Mouse (Mus musculus): ENCODE measurements around the gene Gm16223. TPM values are rescaled to one million over a fixed set of nuclear protein-coding genes. Genes with fewer than 3 reads are reported as not detected.

Gene Gm16223
- polyA plus RNA-seq, 1 experiment from 2014 or later, result not detected

GRCm38 (mm10) chr5:42116586-42117346, 49.0 kb downstream of the Gm16223 start:
- no peak overlapping the region for H3K4me3 ChIP-seq (ENCODE audit: low read depth, low read length)
- no peaks in the 10 kb centered on the region for H3K27me3 ChIP-seq (ENCODE audit: control insufficient read depth, insufficient read depth, low read depth, low read length)
- no peak overlapping the region for H3K27ac ChIP-seq (ENCODE audit: low read length)
- H3K4me1 ChIP-seq (ENCODE audit: control insufficient read depth, insufficient read depth, low read length), result no peaks in the 10 kb centered on the region
- no peak overlapping the region for H3K9ac ChIP-seq (ENCODE audit: low read depth, low read length)
- H3K4me2 ChIP-seq (ENCODE audit: low read length), result no peak overlapping the region
- ATAC-seq, result no peak
- H3K36me3 ChIP-seq (ENCODE audit: control insufficient read depth, insufficient read depth, low read length), result no peaks in the 10 kb centered on the region
- WGBS, result 84% methylated on average over 5 of the region's 5 CpGs
- H3K9me3 ChIP-seq (replicated peaks; ENCODE audit: control insufficient read depth, low read length, poor library complexity, severe bottlenecking), result no peaks in the 10 kb centered on the region

DNA sequence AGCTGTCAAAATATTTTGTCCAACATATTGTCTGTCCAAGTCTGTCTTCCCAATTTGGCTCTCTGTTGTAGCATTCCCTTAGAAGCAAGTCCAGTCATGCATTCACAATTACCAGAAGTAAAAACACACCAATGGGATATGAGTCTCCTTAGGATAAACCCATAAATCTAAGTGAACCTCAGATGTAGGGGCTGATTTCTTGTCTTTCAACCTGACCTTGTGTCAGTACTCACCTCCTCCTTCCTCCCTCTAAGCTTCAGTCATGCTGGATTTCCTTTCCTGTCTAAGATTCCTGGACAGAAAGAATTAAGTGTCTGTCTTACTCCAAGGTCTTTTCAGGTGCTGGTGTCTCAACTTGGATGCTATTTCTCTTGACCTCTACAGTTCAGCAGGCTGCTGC, 57.8 kb downstream of the Gm16223 start:
- Histone ChIP-seq H3K27me3 (ENCODE audit: control insufficient read depth, insufficient read depth, low read depth, low read length) (no peaks in the 10 kb centered on the region), H3K9me3 (replicated peaks; ENCODE audit: control insufficient read depth, low read length, poor library complexity, severe bottlenecking) (no peaks in the 10 kb centered on the region), H3K4me1 (ENCODE audit: control insufficient read depth, insufficient read depth, low read length) (no peaks in the 10 kb centered on the region), H3K4me3 (ENCODE audit: low read depth, low read length) (no peak overlapping the region), H3K36me3 (ENCODE audit: control insufficient read depth, insufficient read depth, low read length) (no peaks in the 10 kb centered on the region), H3K27ac (ENCODE audit: low read length) (no peak overlapping the region), H3K9ac (ENCODE audit: low read depth, low read length) (no peak overlapping the region), H3K4me2 (ENCODE audit: low read length) (no peak overlapping the region)
- ATAC-seq, result no peak

DNA sequence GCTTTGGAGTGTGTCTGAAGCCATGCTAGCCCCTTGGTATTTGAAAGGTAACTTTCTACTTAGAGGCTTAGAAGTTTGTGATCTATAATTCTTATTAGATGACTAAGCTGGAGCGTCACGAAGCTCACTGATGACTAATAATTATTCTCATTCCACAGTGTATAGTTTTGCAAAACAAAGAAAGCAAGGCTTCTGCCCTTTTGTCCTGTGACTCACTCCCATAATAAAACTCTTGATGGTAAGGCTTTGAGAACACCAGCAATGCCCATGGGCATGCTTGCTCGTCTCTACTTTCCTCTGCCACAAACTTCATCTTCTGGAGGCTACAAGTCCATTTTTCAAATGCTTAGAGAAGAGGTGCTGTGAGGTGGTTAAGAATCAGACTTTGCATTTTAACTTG, 87.9 kb downstream of the Gm16223 start:
- no peak overlapping the region for H3K9ac ChIP-seq (ENCODE audit: low read depth, low read length)
- no peak overlapping the region for H3K4me2 ChIP-seq (ENCODE audit: low read length)
- 73% methylated on average over 3 of the region's 3 CpGs for WGBS
- H3K27ac ChIP-seq (ENCODE audit: low read length), result no peak overlapping the region
- no peaks in the 10 kb centered on the region for H3K36me3 ChIP-seq (ENCODE audit: control insufficient read depth, insufficient read depth, low read length)
- H3K9me3 ChIP-seq (replicated peaks; ENCODE audit: control insufficient read depth, low read length, poor library complexity, severe bottlenecking), result no peaks in the 10 kb centered on the region
- ATAC-seq, result no peak
- H3K4me1 ChIP-seq (ENCODE audit: control insufficient read depth, insufficient read depth, low read length), result no peaks in the 10 kb centered on the region; the same call in 1 of the 2 replicates
- H3K27me3 ChIP-seq (ENCODE audit: control insufficient read depth, insufficient read depth, low read depth, low read length), result no peaks in the 10 kb centered on the region
- H3K4me3 ChIP-seq (ENCODE audit: low read depth, low read length), result no peak overlapping the region

DNA sequence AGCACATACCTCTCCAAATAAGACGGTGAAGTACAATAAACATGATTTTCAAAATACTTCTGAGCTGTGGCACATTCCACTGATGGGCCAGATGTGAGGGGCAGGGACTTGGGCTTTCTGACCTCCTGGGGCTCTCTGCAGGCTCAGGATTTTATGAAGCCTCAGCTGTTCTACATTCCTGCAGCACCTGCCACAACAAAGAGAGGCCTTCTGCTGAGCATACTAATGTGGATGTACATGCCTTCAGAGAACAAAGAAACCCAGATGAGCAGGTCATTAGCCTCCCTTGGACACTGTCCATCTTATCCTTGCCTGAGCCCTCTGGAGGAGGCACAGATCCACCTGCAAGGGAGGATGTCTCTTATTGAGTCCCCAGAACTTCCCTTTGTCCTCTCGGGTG, 97.0 kb downstream of the Gm16223 start:
- no peaks in the 10 kb centered on the region for H3K9me3 ChIP-seq (replicated peaks; ENCODE audit: control insufficient read depth, low read length, poor library complexity, severe bottlenecking)
- no peaks in the 10 kb centered on the region for H3K27me3 ChIP-seq (ENCODE audit: control insufficient read depth, insufficient read depth, low read depth, low read length)
- H3K4me1 ChIP-seq (ENCODE audit: control insufficient read depth, insufficient read depth, low read length), result no peaks in the 10 kb centered on the region
- H3K4me3 ChIP-seq (ENCODE audit: low read depth, low read length), result no peak overlapping the region
- H3K36me3 ChIP-seq (ENCODE audit: control insufficient read depth, insufficient read depth, low read length), result no peaks in the 10 kb centered on the region
- no peak overlapping the region for H3K27ac ChIP-seq (ENCODE audit: low read length)
- ATAC-seq, result no peak
- H3K9ac ChIP-seq (ENCODE audit: low read depth, low read length), result no peak overlapping the region
- 64% methylated on average over 2 of the region's 2 CpGs for WGBS
- no peak overlapping the region for H3K4me2 ChIP-seq (ENCODE audit: low read length)

DNA sequence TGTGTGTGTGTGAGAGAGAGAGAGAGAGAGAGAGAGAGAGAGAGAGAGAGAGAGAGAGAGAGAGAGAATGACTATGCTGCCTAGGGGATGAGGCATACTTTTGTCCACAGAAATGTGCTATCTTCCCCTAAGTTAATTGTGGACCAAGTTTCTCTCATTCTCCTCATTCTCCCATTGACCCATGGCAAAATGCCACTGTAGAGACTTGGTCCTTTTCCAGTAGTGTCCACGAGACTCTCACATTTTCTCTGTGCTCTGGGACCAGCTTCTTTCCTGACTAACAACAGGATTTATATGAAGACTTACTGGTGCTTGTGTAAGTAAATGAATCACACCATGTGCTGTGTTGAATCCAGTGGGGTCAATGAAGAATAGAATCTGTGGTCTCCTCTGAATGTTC, 98.6 kb downstream of the Gm16223 start:
- ATAC-seq, result no peak
- Histone ChIP-seq H3K9me3 (replicated peaks; ENCODE audit: control insufficient read depth, low read length, poor library complexity, severe bottlenecking) (no peaks in the 10 kb centered on the region), H3K27ac (ENCODE audit: low read length) (no peak overlapping the region), H3K9ac (ENCODE audit: low read depth, low read length) (no peak overlapping the region), H3K36me3 (ENCODE audit: control insufficient read depth, insufficient read depth, low read length) (no peaks in the 10 kb centered on the region), H3K27me3 (ENCODE audit: control insufficient read depth, insufficient read depth, low read depth, low read length) (no peaks in the 10 kb centered on the region), H3K4me1 (ENCODE audit: control insufficient read depth, insufficient read depth, low read length) (no peaks in the 10 kb centered on the region), H3K4me3 (ENCODE audit: low read depth, low read length) (no peak overlapping the region), H3K4me2 (ENCODE audit: low read length) (no peak overlapping the region)
- WGBS, result 58% methylated on average over 1 of the region's 1 CpGs

- 87% methylated on average over 3 of the region's 3 CpGs for WGBS
- no peaks in the 10 kb centered on the region for H3K27me3 ChIP-seq (ENCODE audit: control insufficient read depth, insufficient read depth, low read depth, low read length)
- ATAC-seq, result no peak
Observed at GRCm38 (mm10) chr5:42168071-42168470, 100.3 kb downstream of the Gm16223 start.

DNA sequence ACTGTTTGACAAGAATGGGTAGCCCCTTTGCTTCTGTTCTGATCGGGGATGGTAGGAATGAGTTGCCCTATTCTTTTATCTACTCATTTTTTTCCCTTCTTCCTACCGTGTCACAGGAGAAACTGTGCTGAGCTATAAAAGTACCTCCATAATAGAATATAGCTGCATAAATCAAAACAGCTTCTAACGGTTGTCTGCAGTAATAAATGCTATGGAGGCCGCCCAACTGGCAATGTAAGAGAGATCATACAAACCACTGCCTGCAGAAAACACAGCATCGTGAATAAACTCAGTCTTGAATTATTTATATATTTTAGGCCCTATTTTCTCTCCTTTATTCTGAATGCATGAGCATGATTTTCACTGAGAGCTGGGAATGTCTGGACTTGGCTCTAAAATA, 101.0 kb downstream of the Gm16223 start:
- no peak overlapping the region for H3K4me3 ChIP-seq (ENCODE audit: low read depth, low read length)
- H3K9ac ChIP-seq (ENCODE audit: low read depth, low read length), result no peak overlapping the region
- H3K9me3 ChIP-seq (replicated peaks; ENCODE audit: control insufficient read depth, low read length, poor library complexity, severe bottlenecking), result no peaks in the 10 kb centered on the region
- no peak for ATAC-seq
- H3K4me2 ChIP-seq (ENCODE audit: low read length), result no peak overlapping the region
- H3K4me1 ChIP-seq (ENCODE audit: control insufficient read depth, insufficient read depth, low read length), result no peaks in the 10 kb centered on the region
- no peak overlapping the region for H3K27ac ChIP-seq (ENCODE audit: low read length)
- no peaks in the 10 kb centered on the region for H3K27me3 ChIP-seq (ENCODE audit: control insufficient read depth, insufficient read depth, low read depth, low read length)
- WGBS, result 67% methylated on average over 5 of the region's 5 CpGs
- no peaks in the 10 kb centered on the region for H3K36me3 ChIP-seq (ENCODE audit: control insufficient read depth, insufficient read depth, low read length)

More at GRCm38 (mm10) chr5:42168071-42168470, 100.3 kb downstream of the Gm16223 start:
- Histone ChIP-seq H3K9ac (ENCODE audit: low read depth, low read length) (no peak overlapping the region), H3K4me1 (ENCODE audit: control insufficient read depth, insufficient read depth, low read length) (no peaks in the 10 kb centered on the region), H3K36me3 (ENCODE audit: control insufficient read depth, insufficient read depth, low read length) (no peaks in the 10 kb centered on the region), H3K4me3 (ENCODE audit: low read depth, low read length) (no peak overlapping the region), H3K27ac (ENCODE audit: low read length) (no peak overlapping the region), H3K9me3 (replicated peaks; ENCODE audit: control insufficient read depth, low read length, poor library complexity, severe bottlenecking) (no peaks in the 10 kb centered on the region), H3K4me2 (ENCODE audit: low read length) (no peak overlapping the region)

DNA sequence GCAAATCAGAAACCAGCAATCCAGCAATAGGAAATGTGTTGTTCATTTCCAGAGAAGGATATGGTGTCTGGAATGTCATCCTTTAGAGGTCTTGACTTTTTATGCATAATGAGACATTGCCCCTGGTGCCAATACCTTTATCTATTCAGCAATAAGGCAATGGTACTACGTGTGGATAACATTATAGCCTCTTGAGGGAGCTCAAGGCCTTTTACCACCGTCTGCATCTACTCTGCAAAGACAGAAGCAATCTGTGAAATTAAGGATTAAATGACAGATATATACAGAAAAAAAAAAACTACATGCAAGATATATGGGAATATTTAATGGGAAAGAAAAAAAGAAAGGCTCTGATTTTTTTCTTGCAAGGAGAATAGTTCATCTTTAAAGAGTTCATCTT, 106.3 kb downstream of the Gm16223 start:
- H3K9me3 ChIP-seq (replicated peaks; ENCODE audit: control insufficient read depth, low read length, poor library complexity, severe bottlenecking), result no peaks in the 10 kb centered on the region
- no peaks in the 10 kb centered on the region for H3K27me3 ChIP-seq (ENCODE audit: control insufficient read depth, insufficient read depth, low read depth, low read length)
- H3K36me3 ChIP-seq (ENCODE audit: control insufficient read depth, insufficient read depth, low read length), result no peaks in the 10 kb centered on the region
- H3K27ac ChIP-seq (ENCODE audit: low read length), result no peak overlapping the region
- no peak overlapping the region for H3K9ac ChIP-seq (ENCODE audit: low read depth, low read length)
- no peaks in the 10 kb centered on the region for H3K4me1 ChIP-seq (ENCODE audit: control insufficient read depth, insufficient read depth, low read length)
- H3K4me3 ChIP-seq (ENCODE audit: low read depth, low read length), result no peak overlapping the region
- 68% methylated on average over 2 of the region's 2 CpGs for WGBS
- ATAC-seq, result no peak
- H3K4me2 ChIP-seq (ENCODE audit: low read length), result no peak overlapping the region

DNA sequence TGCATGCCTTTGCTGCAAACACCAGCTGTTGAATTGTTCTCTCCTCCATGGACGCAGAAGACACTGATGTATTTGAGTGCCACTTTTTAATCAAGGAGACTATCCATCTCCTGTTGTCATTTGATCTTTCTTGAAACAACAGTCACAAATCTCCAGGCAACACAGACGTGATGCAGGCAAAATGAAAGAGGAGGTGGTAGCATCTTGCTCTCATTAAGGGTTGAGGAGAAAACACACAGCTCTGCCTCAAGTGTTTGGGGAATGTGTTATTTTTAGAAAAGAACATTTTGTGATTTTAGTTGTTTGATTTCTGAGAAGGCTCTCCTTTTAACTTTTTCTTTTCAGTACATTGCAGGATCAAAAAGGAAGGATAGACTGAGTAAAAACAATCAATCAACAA, 107.7 kb downstream of the Gm16223 start:
- Histone ChIP-seq H3K36me3 (ENCODE audit: control insufficient read depth, insufficient read depth, low read length) (no peaks in the 10 kb centered on the region), H3K9me3 (replicated peaks; ENCODE audit: control insufficient read depth, low read length, poor library complexity, severe bottlenecking) (no peaks in the 10 kb centered on the region), H3K4me2 (ENCODE audit: low read length) (no peak overlapping the region), H3K27me3 (ENCODE audit: control insufficient read depth, insufficient read depth, low read depth, low read length) (no peaks in the 10 kb centered on the region), H3K4me3 (ENCODE audit: low read depth, low read length) (no peak overlapping the region), H3K9ac (ENCODE audit: low read depth, low read length) (no peak overlapping the region), H3K27ac (ENCODE audit: low read length) (no peak overlapping the region), H3K4me1 (ENCODE audit: control insufficient read depth, insufficient read depth, low read length) (no peaks in the 10 kb centered on the region)
- WGBS, result 60% methylated on average over 2 of the region's 2 CpGs
- ATAC-seq, result no peak

All from midbrain, embryonic 16.5 days (tissue).